Mouse (Mus musculus) lung, postnatal 10 days (tissue): ENCODE results near the gene Kcnq2.

ENCODE experiments used
- DNase-seq: peaks from one replicate; pipeline ENCODE4 v3.0.0; 2021

Gene Kcnq2

DNA sequence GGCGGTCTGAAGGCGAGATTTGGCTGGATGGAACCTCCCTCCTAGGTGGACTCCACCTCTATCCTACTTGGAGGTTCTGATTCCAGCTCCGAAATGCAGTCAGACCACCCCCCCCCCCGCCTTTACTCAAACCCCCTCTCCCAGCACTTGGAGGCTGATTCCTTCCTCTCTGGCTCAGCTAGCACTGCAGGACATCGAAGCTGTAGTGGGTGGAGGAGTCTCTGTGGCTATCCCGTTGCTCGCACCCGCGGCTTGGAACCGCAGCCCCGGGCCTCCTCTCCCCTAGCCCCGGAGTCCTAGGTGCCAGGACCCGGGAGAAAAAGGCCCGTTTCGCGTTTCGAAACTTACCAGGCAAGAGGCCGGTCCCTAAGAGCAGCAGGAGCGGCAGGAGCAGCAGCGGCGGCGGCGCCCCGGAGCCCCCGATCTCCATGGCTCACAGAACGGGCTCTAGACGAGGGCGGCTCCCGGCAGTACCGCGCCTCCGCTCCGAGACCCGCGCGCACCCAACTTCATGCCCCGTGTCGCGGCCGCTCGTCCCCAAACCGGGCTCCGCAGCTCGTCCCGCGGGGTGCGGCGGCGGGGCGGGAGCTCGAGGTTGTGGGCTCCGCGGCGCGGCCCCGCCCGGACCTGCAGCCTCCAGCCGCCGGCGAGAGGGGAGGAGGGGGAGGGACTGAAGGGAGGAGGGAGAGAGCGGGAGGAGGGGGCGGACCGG, 96.3 kb downstream of the Kcnq2 start:
- peak; percentile 6 for DNase-seq

GRCm38 (mm10) chr2:181036561-181036960, 98.5 kb downstream of the Kcnq2 start:
- DNase-seq: no peak

DNA sequence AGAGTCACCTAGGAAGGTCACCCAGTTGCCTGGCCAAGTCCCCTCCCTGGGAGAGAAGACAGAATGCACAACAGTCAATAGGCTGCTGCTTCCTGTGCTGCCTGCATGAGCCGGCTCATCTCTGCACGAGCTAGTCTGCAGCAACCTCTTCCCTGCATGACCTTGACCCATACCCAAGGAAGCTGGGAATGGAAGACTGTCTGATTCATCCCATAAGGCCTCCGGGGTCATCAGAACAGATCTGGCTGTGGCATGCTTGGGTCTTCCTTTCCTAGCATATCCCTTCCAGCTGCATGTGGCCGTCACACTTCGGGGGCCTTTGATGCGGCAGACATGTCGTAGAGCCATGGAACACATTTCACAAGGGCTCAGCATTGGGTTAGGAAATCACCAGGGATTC, 99.9 kb downstream of the Kcnq2 start:
- DNase-seq: no peak

- peak; percentile 9 for DNase-seq
Measured at GRCm38 (mm10) chr2:181033310-181033709, 101.8 kb downstream of the Kcnq2 start.

GRCm38 (mm10) chr2:181032407-181032806, 102.7 kb downstream of the Kcnq2 start:
- DNase-seq: peak; percentile 35

GRCm38 (mm10) chr2:181031406-181031934, 103.6 kb downstream of the Kcnq2 start:
- DNase-seq: no peak
